8 mouse cellular contexts compared by ENCODE assay signal in the genomic region with DNA sequence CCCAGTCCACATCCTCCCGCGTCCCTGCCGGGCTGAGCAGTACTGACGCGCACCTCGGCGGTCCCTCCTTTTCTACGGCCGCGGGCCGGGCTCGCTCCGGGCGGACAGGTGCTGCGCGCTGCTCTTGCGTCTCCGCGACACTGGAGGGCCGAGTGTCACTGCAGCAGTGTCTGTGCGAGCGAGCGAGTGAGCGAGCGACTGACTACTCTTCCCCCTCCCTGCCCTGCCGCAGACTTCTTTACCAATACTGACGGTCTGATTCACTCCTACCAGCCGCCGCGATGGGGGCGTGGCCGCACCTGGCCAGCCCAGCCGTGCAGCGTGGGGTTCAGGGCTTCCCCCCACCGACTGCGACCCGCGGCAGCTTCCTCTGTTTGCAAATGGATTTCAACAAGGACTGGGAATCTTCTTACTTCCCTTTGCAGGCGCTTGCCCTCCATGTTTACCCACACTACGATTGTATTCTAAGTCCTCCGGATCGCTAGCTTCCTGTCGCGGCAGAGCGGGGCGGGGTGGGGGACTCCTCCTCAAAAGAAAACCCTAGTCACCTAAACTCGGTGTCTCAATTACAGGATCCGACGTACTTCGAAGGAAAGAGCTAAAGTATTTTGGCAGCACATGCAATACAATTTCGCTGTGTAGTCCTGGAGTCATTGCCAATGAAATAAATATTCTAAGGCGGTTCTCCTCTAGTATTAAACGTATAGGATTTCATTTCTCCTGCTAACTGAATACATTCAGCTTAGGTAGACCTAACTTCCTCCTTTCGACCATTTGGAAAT.
DNase-seq lines count a peak whose midpoint lies in the region; ATAC-seq lines count a peak whose summit lies in the region.

No protein-coding gene starts in this region.

- H3K9me3 ChIP-seq in embryonic facial prominence, embryonic 12.5 days, result no peaks in the 10 kb centered on the region
- H3K9me3 ChIP-seq in liver, embryonic 12.5 days (replicated peaks), result no peaks in the 10 kb centered on the region

- ATAC-seq in embryonic facial prominence, embryonic 12.5 days (ENCODE audit: insufficient number of reproducible peaks, insufficient read depth, low FRiP score, low TSS enrichment), result peak; percentile 79
- peak; percentile 92 for ATAC-seq in liver, embryonic 12.5 days

- whole genome bisulfite sequencing in embryonic facial prominence, embryonic 12.5 days, result under 1% methylated on average over 54 of the region's 54 CpGs
- WGBS in liver, embryonic 12.5 days (ENCODE audit: insufficient replicate concordance), result under 1% methylated on average over 54 of the region's 54 CpGs

- peak overlapping the region; percentile 58 for H3K4me3 ChIP-seq in embryonic facial prominence, embryonic 12.5 days
- peak overlapping the region; percentile 66 for H3K4me3 ChIP-seq in liver, embryonic 12.5 days

- H3K27me3 ChIP-seq in embryonic facial prominence, embryonic 12.5 days, result peaks cover 24% of the 10 kb centered on the region
- H3K27me3 ChIP-seq in liver, embryonic 12.5 days (replicated peaks), result peaks cover 35% of the 10 kb centered on the region
- no peaks in the 10 kb centered on the region; the same call in 1 of the 2 replicates for H3K27me3 ChIP-seq in splenic B cell, adult 2 months (ENCODE audit: control insufficient read depth, insufficient read depth, low read length, poor library complexity, severe bottlenecking)

- peak overlapping the region; percentile 43; the same call in 1 of the 2 replicates for H3K9ac ChIP-seq in embryonic facial prominence, embryonic 12.5 days
- H3K9ac ChIP-seq in liver, embryonic 12.5 days, result peak overlapping the region; percentile 66

- H3K27ac ChIP-seq in embryonic facial prominence, embryonic 12.5 days, result no peak overlapping the region
- no peak overlapping the region for H3K27ac ChIP-seq in liver, embryonic 12.5 days

- DNase-seq in 3134 (ENCODE audit: extremely low read depth, insufficient read length, low spot score), result peak; percentile 21
- peak; percentile 74 for DNase-seq in adrenal gland, postnatal 25 days
- DNase-seq in heart, adult 8-10 months (ENCODE audit: low spot score), result peak; percentile 44
- peak; percentile 40 to 58 for DNase-seq in kidney, adult 8-10 months
- DNase-seq in naive thymus-derived CD4-positive, alpha-beta T cell, adult 2 months (ENCODE audit: low read depth), result peak; percentile 88
- DNase-seq in splenic B cell, adult 2 months (ENCODE audit: low read depth, low spot score), result peak; percentile 90

- no peaks in the 10 kb centered on the region for H3K36me3 ChIP-seq in embryonic facial prominence, embryonic 12.5 days
- H3K36me3 ChIP-seq in liver, embryonic 12.5 days, result no peaks in the 10 kb centered on the region
- no peaks in the 10 kb centered on the region for H3K36me3 ChIP-seq in splenic B cell, adult 2 months (ENCODE audit: control insufficient read depth, insufficient read depth, low read length, poor library complexity, severe bottlenecking)

- peak overlapping the region; percentile 97 for H3K4me2 ChIP-seq in embryonic facial prominence, embryonic 12.5 days (replicated peaks)
- peak overlapping the region; percentile 92 for H3K4me2 ChIP-seq in liver, embryonic 12.5 days

- peaks cover 18% of the 10 kb centered on the region for H3K4me1 ChIP-seq in embryonic facial prominence, embryonic 12.5 days
- H3K4me1 ChIP-seq in liver, embryonic 12.5 days, result peaks cover 45% of the 10 kb centered on the region

Comparison
In these comparisons a context has a peak if more than half of its experiments do, and no peak if none do; other contexts are left out.
1. DNase-seq: peak in every context shown above with its lines; median percentile 90 in splenic B cell, adult 2 months; 88 in naive thymus-derived CD4-positive, alpha-beta T cell, adult 2 months; 74 in adrenal gland, postnatal 25 days; 49 in kidney, adult 8-10 months; 44 in heart, adult 8-10 months; 21 in 3134.